Mouse (Mus musculus): ENCODE data around the gene Hmcn1. TPM values are rescaled to one million over a fixed set of nuclear protein-coding genes. Genes with fewer than 3 reads are reported as not detected.

Hmcn1 gene
- polyA plus RNA-seq, 1 experiment from 2014 or later, result not detected

GRCm38 (mm10) chr1:151011056-151011455 lies 17.8 kb upstream of the Hmcn1 start:
- 28% methylated on average over 7 of the region's 7 CpGs for WGBS (ENCODE audit: missing documents)
- H3K4me3 ChIP-seq (ENCODE audit: inconsistent target), result no peak overlapping the region
- no peak overlapping the region for H3K27ac ChIP-seq
- no peaks in the 10 kb centered on the region for H3K36me3 ChIP-seq (ENCODE audit: inconsistent target)
- no peaks in the 10 kb centered on the region for H3K79me2 ChIP-seq (ENCODE audit: inconsistent target)

GRCm38 (mm10) chr1:151009115-151009797 lies 16.0 kb upstream of the Hmcn1 start:
- H3K4me3 ChIP-seq (ENCODE audit: inconsistent target), result no peak overlapping the region
- H3K79me2 ChIP-seq (ENCODE audit: inconsistent target), result no peaks in the 10 kb centered on the region
- H3K36me3 ChIP-seq (ENCODE audit: inconsistent target), result no peaks in the 10 kb centered on the region
- 33% methylated on average over 6 of the region's 6 CpGs for WGBS (ENCODE audit: missing documents)
- H3K27ac ChIP-seq, result no peak overlapping the region

- no peak overlapping the region for H3K27ac ChIP-seq
- 88% methylated on average over 4 of the region's 4 CpGs for WGBS (ENCODE audit: missing documents)
- no peaks in the 10 kb centered on the region for H3K79me2 ChIP-seq (ENCODE audit: inconsistent target)
- H3K4me3 ChIP-seq (ENCODE audit: inconsistent target), result no peak overlapping the region
- H3K36me3 ChIP-seq (ENCODE audit: inconsistent target), result no peaks in the 10 kb centered on the region
Observed at GRCm38 (mm10) chr1:151007747-151008146, 14.5 kb upstream of the Hmcn1 start.

GRCm38 (mm10) chr1:151004007-151004406 lies 10.8 kb upstream of the Hmcn1 start:
- H3K27ac ChIP-seq, result no peak overlapping the region
- H3K4me3 ChIP-seq (ENCODE audit: inconsistent target), result no peak overlapping the region
- WGBS (ENCODE audit: missing documents), result 92% methylated on average over 5 of the region's 5 CpGs
- no peaks in the 10 kb centered on the region for H3K36me3 ChIP-seq (ENCODE audit: inconsistent target)
- no peaks in the 10 kb centered on the region for H3K79me2 ChIP-seq (ENCODE audit: inconsistent target)

- H3K79me2 ChIP-seq (ENCODE audit: inconsistent target), result no peaks in the 10 kb centered on the region
- H3K4me3 ChIP-seq (ENCODE audit: inconsistent target), result no peak overlapping the region
- H3K36me3 ChIP-seq (ENCODE audit: inconsistent target), result no peaks in the 10 kb centered on the region
- WGBS (ENCODE audit: missing documents), result 12% methylated on average over 8 of the region's 8 CpGs
- no peak overlapping the region for H3K27ac ChIP-seq
Observed at GRCm38 (mm10) chr1:151001868-151002428, 8.7 kb upstream of the Hmcn1 start.

- Histone ChIP-seq H3K4me3 (ENCODE audit: inconsistent target) (no peak overlapping the region), H3K79me2 (ENCODE audit: inconsistent target) (no peaks in the 10 kb centered on the region), H3K27ac (no peak overlapping the region), H3K36me3 (ENCODE audit: inconsistent target) (no peaks in the 10 kb centered on the region)
- 97% methylated on average over 13 of the region's 13 CpGs for WGBS (ENCODE audit: missing documents)
Observed at GRCm38 (mm10) chr1:151000714-151001113, 7.5 kb upstream of the Hmcn1 start.

GRCm38 (mm10) chr1:150994612-150995011 lies 1.4 kb upstream of the Hmcn1 start:
- WGBS (ENCODE audit: missing documents), result 74% methylated on average over 2 of the region's 2 CpGs
- no peak overlapping the region for H3K27ac ChIP-seq
- H3K36me3 ChIP-seq (ENCODE audit: inconsistent target), result no peaks in the 10 kb centered on the region
- no peak overlapping the region for H3K4me3 ChIP-seq (ENCODE audit: inconsistent target)
- no peaks in the 10 kb centered on the region for H3K79me2 ChIP-seq (ENCODE audit: inconsistent target)

GRCm38 (mm10) chr1:150992711-150993161 lies 499 bp downstream of the Hmcn1 start:
- Histone ChIP-seq H3K4me3 (ENCODE audit: inconsistent target) (no peak overlapping the region), H3K36me3 (ENCODE audit: inconsistent target) (no peaks in the 10 kb centered on the region)
- WGBS (ENCODE audit: missing documents), result 9% methylated on average over 6 of the region's 6 CpGs

GRCm38 (mm10) chr1:150991745-150992554 lies 1.3 kb downstream of the Hmcn1 start:
- Histone ChIP-seq H3K79me2 (ENCODE audit: inconsistent target) (no peaks in the 10 kb centered on the region), H3K4me3 (ENCODE audit: inconsistent target) (no peak overlapping the region), H3K36me3 (ENCODE audit: inconsistent target) (no peaks in the 10 kb centered on the region), H3K27ac (no peak overlapping the region)
- 9% methylated on average over 10 of the region's 10 CpGs for WGBS (ENCODE audit: missing documents)

More at GRCm38 (mm10) chr1:150992711-150993161, 499 bp downstream of the Hmcn1 start:
- Histone ChIP-seq H3K27ac (no peak overlapping the region), H3K79me2 (ENCODE audit: inconsistent target) (no peaks in the 10 kb centered on the region)

GRCm38 (mm10) chr1:150984888-150985287 lies 8.3 kb downstream of the Hmcn1 start:
- H3K79me2 ChIP-seq (ENCODE audit: inconsistent target), result no peaks in the 10 kb centered on the region
- 86% methylated on average over 4 of the region's 4 CpGs for WGBS (ENCODE audit: missing documents)

GRCm38 (mm10) chr1:150984092-150984503 lies 9.1 kb downstream of the Hmcn1 start:
- Histone ChIP-seq H3K79me2 (ENCODE audit: inconsistent target) (no peaks in the 10 kb centered on the region), H3K27ac (no peak overlapping the region), H3K36me3 (ENCODE audit: inconsistent target) (no peaks in the 10 kb centered on the region), H3K4me3 (ENCODE audit: inconsistent target) (no peak overlapping the region)
- 92% methylated on average over 6 of the region's 6 CpGs for WGBS (ENCODE audit: missing documents)

More at GRCm38 (mm10) chr1:150984888-150985287, 8.3 kb downstream of the Hmcn1 start:
- no peaks in the 10 kb centered on the region for H3K36me3 ChIP-seq (ENCODE audit: inconsistent target)
- no peak overlapping the region for H3K4me3 ChIP-seq (ENCODE audit: inconsistent target)
- no peak overlapping the region for H3K27ac ChIP-seq

GRCm38 (mm10) chr1:150978651-150979050 lies 14.6 kb downstream of the Hmcn1 start:
- H3K27ac ChIP-seq, result no peak overlapping the region

GRCm38 (mm10) chr1:150976263-150976662 lies 17.0 kb downstream of the Hmcn1 start:
- H3K36me3 ChIP-seq (ENCODE audit: inconsistent target), result no peaks in the 10 kb centered on the region
- no peak overlapping the region for H3K27ac ChIP-seq
- H3K4me3 ChIP-seq (ENCODE audit: inconsistent target), result no peak overlapping the region
- no peaks in the 10 kb centered on the region for H3K79me2 ChIP-seq (ENCODE audit: inconsistent target)
- 12% methylated on average over 2 of the region's 2 CpGs for WGBS (ENCODE audit: missing documents)

More at GRCm38 (mm10) chr1:150978651-150979050, 14.6 kb downstream of the Hmcn1 start:
- Histone ChIP-seq H3K4me3 (ENCODE audit: inconsistent target) (no peak overlapping the region), H3K36me3 (ENCODE audit: inconsistent target) (no peaks in the 10 kb centered on the region), H3K79me2 (ENCODE audit: inconsistent target) (no peaks in the 10 kb centered on the region)
- WGBS (ENCODE audit: missing documents), result 93% methylated on average over 3 of the region's 3 CpGs

GRCm38 (mm10) chr1:150959486-150960074 lies 33.7 kb downstream of the Hmcn1 start:
- Histone ChIP-seq H3K27ac (no peak overlapping the region), H3K79me2 (ENCODE audit: inconsistent target) (no peaks in the 10 kb centered on the region), H3K4me3 (ENCODE audit: inconsistent target) (no peak overlapping the region), H3K36me3 (ENCODE audit: inconsistent target) (no peaks in the 10 kb centered on the region)
- WGBS (ENCODE audit: missing documents), result 88% methylated on average over 5 of the region's 5 CpGs
